Mouse (Mus musculus) megakaryocyte, embryonic 14.5 days (primary cell): ENCODE data around the gene Wdr95.

Experiments
- FLI1 ChIP-seq: IDR thresholded peaks from 2 replicates; pipeline ENCODE4 v1.6.1; 2012; ENCODE audit warnings: low read length, inconsistent platforms, mixed read lengths
- GATA1 ChIP-seq: IDR thresholded peaks from 3 replicates; pipeline ENCODE4 v1.6.1; 2012; ENCODE audit warnings: mixed read lengths, low read length, inconsistent platforms, borderline replicate concordance

GRCm38 (mm10) chr5:149481920-149482319 is 46.6 kb upstream of the Wdr95 start:
- TF ChIP-seq GATA1 (no peak), FLI1 (no peak)
